Mouse (Mus musculus) spleen, adult 2 months (tissue): ENCODE results near the gene Ehhadh.

Source experiments
- CTCF ChIP-seq: fragments of 200-500 bp; IDR thresholded peaks from 2 replicates; pipeline ENCODE4 v1.5.1; 2011; ENCODE audit warnings: mild to moderate bottlenecking, inconsistent platforms; ENCODE audit not compliant: insufficient read depth, insufficient read length, insufficient replicate concordance; ENCODE audit errors: extremely low read depth
- POLR2A ChIP-seq: fragments of 200-500 bp; IDR thresholded peaks from 2 replicates; pipeline ENCODE4 v1.6.1; 2011; ENCODE audit warnings: low read depth, low read length, inconsistent platforms

DNA sequence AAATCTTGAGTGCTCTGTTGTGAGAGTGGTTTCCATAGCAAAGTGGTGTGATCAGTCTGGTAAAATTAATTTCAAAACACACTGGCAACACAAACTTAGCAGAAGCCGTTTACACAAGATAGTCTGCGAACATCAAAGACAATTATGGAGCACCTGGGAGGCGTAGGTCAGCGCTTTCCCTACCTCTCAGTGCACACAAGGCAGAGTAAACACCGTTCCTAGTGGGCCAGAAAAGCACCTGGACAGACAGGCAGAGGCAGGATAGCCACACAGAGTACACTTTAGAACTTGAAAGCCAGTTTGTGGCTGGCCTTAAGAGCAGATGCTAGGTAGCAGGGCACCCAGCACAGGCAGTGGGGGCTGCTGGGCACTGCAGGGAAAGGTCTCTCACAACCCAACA is 44.2 kb upstream of the Ehhadh start:
- no peak for TF ChIP-seq CTCF
- no peak for TF ChIP-seq POLR2A
